Mouse (Mus musculus) macrophage (primary cell): ENCODE measurements around the gene Vmn1r91. TPM values are rescaled to one million over a fixed set of nuclear protein-coding genes. Genes with fewer than 3 reads are reported as not detected.
"Not testable (repeated sequence)": the region's sequence is repeated elsewhere in the genome, so short reads cannot be mapped to it uniquely, and the experiment has no call there.

Experiments
- H3K27ac ChIP-seq: fragments of 350-480 bp; formaldehyde crosslinking; 2 replicates; pipeline ENCODE4 v1.9.0; 2021
- H3K36me3 ChIP-seq: fragments of 350-480 bp; formaldehyde crosslinking; 2 replicates; pipeline ENCODE4 v1.9.0; 2021; ENCODE audit errors: inconsistent target
- H3K4me3 ChIP-seq: fragments of 350-480 bp; formaldehyde crosslinking; 2 replicates; pipeline ENCODE4 v1.9.0; 2021; ENCODE audit errors: inconsistent target
- H3K79me2 ChIP-seq: fragments of 350-480 bp; formaldehyde crosslinking; 2 replicates; pipeline ENCODE4 v1.9.0; 2021; ENCODE audit errors: inconsistent target
- WGBS: methylation state at CpG from one replicate; pipeline ENCODE4 v1.1.7; 2026; ENCODE audit warnings: inconsistent platforms; ENCODE audit not compliant: missing documents; 5-methylcytosine and 5-hydroxymethylcytosine counted together
- polyA plus RNA-seq: library from polyadenylated mRNA; stranded (reverse); fragments of 250-400 nt; gene quantifications from 3 replicates; pipeline ENCODE4 v1.2.4, GENCODE M21; 2018; ENCODE audit warnings: inconsistent platforms
- total RNA-seq, 78 experiments: library from RNA; depleted of rRNA; stranded (reverse); fragments of 250-400 nt; gene quantifications; 1 replicate in 9 of 78; 2 replicates in 24 of 78; 3 replicates in 43 of 78; 4 replicates in 2 of 78; pipeline ENCODE4 v1.2.4; 2018; ENCODE audit warnings: inconsistent platforms in 56 of 78

Gene Vmn1r91
- total RNA-seq (2018; cell fraction: chromatin; rRNA removed): not detected
- total RNA-seq (2018; cell fraction: cytosol; rRNA removed): not detected
- total RNA-seq (2018; cell fraction: nucleus; rRNA removed): not detected
- polyA plus RNA-seq: not detected in 3 replicates

DNA sequence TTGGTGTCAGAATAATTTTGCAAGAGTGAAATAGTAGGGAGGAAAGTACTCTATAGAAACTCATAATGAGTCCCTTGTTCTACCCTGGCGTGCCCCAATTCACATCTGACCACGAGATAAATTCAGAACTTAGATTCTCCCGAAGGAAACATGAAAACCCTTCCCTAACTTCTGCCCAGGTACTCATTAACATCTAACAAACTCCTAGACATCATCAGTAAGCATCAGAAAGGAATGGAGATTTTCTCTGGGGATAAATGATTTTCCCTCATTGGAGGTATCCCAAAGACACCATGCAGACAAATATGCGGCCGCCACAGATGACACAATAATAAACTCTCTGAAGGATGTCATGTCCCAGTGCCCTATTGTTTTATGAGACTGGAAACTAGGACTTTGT lies at the start of gene Vmn1r91:
TSS of gene Vmn1r91 (plus strand) at position 301 of the 400 bp plus-strand sequence.
- WGBS: 73% methylated on average over 5 of the region's 5 CpGs

DNA sequence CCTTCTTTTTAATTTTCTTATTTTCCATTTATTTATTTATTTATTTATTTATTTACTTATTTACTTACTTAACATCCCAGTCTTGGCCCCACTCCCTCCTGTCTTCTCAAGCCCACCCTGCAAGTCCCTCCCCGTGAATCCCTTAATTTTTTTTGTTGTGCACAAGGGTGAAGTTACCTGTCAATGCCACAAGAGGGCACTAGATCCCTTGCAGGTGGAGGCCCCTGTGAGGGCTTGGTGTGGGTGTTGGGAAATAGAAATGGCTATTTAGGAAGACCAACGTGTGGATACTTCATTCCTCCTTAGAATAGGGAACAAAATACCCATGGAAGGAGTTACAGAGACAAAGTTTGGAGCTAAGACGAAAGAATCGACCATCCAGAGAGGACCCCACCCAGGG lies 35.4 kb upstream of the Vmn1r91 start:
- not testable (repeated sequence) for H3K79me2 ChIP-seq, H3K36me3 ChIP-seq, H3K27ac ChIP-seq, H3K4me3 ChIP-seq
- 65% methylated on average over 4 of the region's 4 CpGs for WGBS

More for the DNA sequence above, at the start of gene Vmn1r91:
- not testable (repeated sequence) for H3K4me3 ChIP-seq, H3K36me3 ChIP-seq, H3K79me2 ChIP-seq, H3K27ac ChIP-seq

DNA sequence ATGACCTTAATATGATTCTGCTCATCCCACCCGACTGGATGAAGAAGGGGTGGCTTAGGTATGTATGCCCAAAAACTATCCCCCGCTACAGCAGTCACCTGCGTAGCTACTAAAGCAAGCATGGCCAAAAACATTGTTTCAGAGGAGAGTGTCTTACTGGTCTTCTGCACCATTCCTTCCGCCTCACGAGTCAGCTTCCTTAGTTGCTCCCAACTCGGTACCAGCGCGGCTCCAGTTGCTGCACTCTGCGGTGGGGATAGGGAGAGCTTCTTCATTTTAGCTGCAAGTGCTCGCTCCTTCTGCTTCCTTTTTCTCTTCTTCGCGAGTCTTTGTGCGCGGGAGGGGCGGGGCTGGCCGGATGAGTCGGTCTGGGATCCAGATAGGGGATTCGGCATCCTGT lies 21.4 kb upstream of the Vmn1r91 start:
- H3K36me3 ChIP-seq, H3K27ac ChIP-seq, H3K79me2 ChIP-seq, H3K4me3 ChIP-seq: not testable (repeated sequence)
- 77% methylated on average over 14 of the region's 18 CpGs for WGBS

DNA sequence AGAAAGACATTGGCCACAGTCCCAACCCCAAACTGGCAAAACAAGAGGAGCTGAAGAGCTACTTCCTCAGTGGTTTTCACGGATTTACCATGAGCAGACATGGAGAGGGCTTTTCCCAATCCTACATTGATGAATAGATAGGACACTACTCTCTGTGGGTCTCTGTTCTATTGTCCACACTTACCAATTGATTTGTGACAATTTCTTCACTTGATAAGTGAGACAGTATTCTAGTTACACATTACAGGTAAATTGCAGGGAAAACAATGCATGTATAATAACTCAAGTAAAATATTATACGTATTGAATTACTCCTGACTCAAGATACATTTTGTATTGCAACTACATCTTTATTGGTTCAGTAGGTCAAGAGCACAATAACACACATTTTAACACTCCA lies 23.0 kb downstream of the Vmn1r91 start, which contains the start of gene Gm16442:
TSS of gene Gm16442 (minus strand) at position 101 of the 400 bp plus-strand sequence.
- H3K79me2 ChIP-seq, H3K27ac ChIP-seq, H3K36me3 ChIP-seq, H3K4me3 ChIP-seq: not testable (repeated sequence)
- no CpG with 5 or more reads among the region's 2 CpGs for WGBS

DNA sequence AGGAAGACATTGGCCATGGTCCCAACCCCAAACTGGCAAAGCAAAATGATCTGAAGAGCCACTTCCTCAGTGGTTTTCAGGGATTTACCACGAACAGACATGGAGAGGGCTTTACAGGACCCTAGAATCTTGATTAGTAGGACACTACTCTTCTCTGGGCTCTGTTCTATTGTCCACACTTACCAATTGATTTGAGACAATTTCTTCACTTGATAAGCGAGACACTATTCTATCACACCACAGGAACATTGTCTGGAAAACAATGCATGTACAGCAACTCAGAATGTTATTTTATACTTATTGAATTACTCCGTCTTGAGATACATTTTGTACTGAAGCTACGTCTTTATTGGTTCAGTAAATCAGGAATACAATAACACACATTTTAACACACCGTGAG lies 39.5 kb downstream of the Vmn1r91 start, which contains the start of gene Vmn1r93:
TSS of gene Vmn1r93 (minus strand) at position 101 of the 400 bp plus-strand sequence.
- not testable (repeated sequence) for H3K79me2 ChIP-seq, H3K4me3 ChIP-seq, H3K27ac ChIP-seq, H3K36me3 ChIP-seq
- WGBS: no CpG with 5 or more reads among the region's 5 CpGs

Other genes with a start within 250 kb of the Vmn1r91 start
- not detected in 3 replicates for gene Gm19345, start 247.7 kb upstream of the Vmn1r91 start, polyA plus RNA-seq
- gene Ceacam16, start 238.4 kb upstream of the Vmn1r91 start, polyA plus RNA-seq: 0.18 to 0.82 TPM (median 0.22 TPM) in 3 replicates
- gene Ceacam19, start 211.7 kb upstream of the Vmn1r91 start, polyA plus RNA-seq: 0.23 TPM in 2 of 3 replicates, not detected in the other
- 13.0 to 22.9 TPM (median 22.5 TPM) in 3 replicates for gene Pvr, start 178.5 kb upstream of the Vmn1r91 start, polyA plus RNA-seq
- not detected in 3 replicates for gene Igsf23, start 148.9 kb upstream of the Vmn1r91 start, polyA plus RNA-seq
- not detected in 3 replicates for gene Ceacam20, start 134.3 kb upstream of the Vmn1r91 start, polyA plus RNA-seq
- not detected in 3 replicates for gene Nlrp9b, start 108.2 kb upstream of the Vmn1r91 start, polyA plus RNA-seq
- gene Gm16442, start 22.9 kb downstream of the Vmn1r91 start, polyA plus RNA-seq: not detected in 3 replicates
- not detected in 3 replicates for gene Vmn1r93, start 39.4 kb downstream of the Vmn1r91 start, polyA plus RNA-seq
- not detected in 3 replicates for gene Vmn1r94, start 68.7 kb downstream of the Vmn1r91 start, polyA plus RNA-seq
- not detected in 3 replicates for gene Vmn1r95, start 94.0 kb downstream of the Vmn1r91 start, polyA plus RNA-seq
- not detected in 3 replicates for gene Gm6164, start 105.9 kb downstream of the Vmn1r91 start, polyA plus RNA-seq
- not detected in 3 replicates for gene Gm4498, start 134.1 kb downstream of the Vmn1r91 start, polyA plus RNA-seq
- gene Gm5890, start 163.2 kb downstream of the Vmn1r91 start, polyA plus RNA-seq: not detected in 3 replicates
- gene Gm4133, start 234.4 kb downstream of the Vmn1r91 start, polyA plus RNA-seq: not detected in 3 replicates